Mouse (Mus musculus) gastrocnemius, postnatal 14 days (tissue): Measurements from ENCODE around the gene Cenpp. TPM values are rescaled to one million over a fixed set of nuclear protein-coding genes. Genes with fewer than 3 reads are reported as not detected.

Experiments used
- DNase-seq: peaks from one replicate; pipeline ENCODE4 v3.0.0; 2021; ENCODE audit warnings: mixed read lengths
- intact Hi-C: fragments of 180-260 bp; cut with DNase I; formaldehyde crosslinking; loops from one replicate; pipeline ENCODE4 v1.15.1; 2025; ENCODE audit warnings: low total_unique reads
- total RNA-seq, 2 experiments: library from RNA; stranded (reverse); gene quantifications; 2 replicates each; pipeline ENCODE4 v1.2.3; 2021

Gene Cenpp
- total RNA-seq, 2 experiments from 2014 or later: 1.6 to 2.1 TPM

- DNase-seq: no peak
- intact Hi-C loops: no loop called here
Observed at GRCm38 (mm10) chr13:49470806-49471205, 181.8 kb downstream of the Cenpp start.

DNA sequence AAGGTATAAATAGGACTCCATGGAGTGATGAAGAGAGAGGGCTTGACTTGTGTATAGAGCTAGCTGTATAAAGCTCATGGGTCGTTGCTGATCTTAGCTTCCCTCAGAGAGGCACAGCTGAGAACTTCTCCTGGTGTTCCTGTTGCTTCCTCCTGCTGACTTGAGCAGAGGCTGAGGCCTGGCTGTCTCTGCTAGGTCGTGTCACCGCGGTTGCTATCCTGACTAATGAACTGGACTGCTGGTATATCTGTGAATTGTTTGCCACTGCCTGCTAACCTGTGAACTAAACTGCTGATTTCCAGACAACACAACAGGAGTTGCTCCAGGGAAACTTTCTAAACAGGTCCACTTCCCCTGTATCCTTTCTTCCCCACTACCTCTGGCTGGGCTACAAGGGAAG lies 182.3 kb downstream of the Cenpp start:
- DNase-seq: no peak
- intact Hi-C loops: no loop called here

DNA sequence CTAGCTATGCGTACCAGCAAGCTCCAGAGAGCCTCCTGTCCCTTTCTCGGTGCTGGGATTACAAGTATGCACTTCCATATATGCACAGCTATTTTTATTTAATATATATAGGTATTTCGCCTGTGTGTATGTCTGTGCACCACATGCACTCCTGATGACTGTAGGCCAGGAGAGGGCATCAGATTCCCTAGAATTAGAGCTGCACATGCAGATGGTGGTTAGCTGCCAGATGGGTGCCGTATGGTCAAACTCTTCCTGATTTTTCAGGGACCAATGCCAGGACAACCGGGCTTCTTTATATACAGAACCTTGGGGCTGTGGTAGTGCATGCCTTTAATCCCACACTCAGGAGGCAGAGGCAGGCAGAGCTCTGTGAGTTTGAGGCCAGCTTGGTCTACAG lies 183.6 kb downstream of the Cenpp start:
- DNase-seq: no peak
- intact Hi-C loops: no loop called here

DNA sequence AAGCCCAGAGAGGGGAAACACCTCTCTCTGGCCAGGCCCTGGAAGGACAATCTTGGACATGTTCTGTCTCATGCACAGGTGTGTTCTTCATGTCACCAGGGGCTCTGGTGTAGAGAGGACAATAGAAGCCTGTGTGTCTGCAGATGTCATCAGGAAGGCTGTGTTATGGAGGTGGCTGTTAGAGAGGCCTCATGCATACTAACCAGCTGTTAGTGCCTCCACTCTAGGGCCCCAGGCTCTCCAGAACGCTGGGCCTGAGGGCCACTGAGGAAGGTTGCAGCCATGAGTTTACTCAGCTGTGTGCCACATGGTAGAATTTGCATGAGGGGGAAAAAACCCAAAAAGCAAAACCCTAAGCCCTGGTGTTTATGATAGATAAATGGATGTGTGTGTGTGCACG lies 185.0 kb downstream of the Cenpp start:
- intact Hi-C loops: no loop called here
- no peak for DNase-seq

DNA sequence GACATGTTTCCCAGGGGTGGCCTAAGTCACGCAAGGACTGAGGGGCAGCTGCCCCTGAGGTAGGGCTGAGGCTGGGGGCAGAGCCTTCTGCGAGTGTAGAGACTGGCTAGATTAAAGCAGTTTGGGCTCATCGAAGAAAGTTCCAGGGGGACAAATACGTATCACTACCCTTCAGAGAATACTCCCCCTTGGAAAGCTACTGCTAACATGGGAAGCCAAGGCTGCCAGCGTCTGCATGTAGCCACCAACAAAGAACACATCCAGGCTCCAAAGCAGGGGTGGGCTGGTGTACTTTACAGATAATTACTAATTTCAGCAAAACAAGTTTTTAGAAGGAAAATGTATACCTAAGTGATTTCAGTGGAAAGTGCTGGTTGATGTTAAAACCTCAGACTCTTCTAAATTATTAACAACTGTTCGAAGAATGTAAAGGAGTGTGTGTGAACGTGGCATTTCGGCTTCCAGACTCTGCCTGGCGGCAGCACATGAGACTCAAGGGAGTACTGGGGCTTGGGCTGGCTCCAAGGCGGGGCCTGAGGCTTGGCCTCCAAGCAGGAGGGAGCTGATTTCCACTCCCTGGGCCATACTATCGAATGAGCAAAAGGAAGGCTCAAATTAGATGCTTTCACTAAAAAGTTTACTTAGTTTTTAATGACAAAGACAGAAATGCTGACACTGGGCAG lies 186.1 kb downstream of the Cenpp start:
- DNase-seq: peak; percentile 88
- intact Hi-C loops: no loop called here

- no peak for DNase-seq
Observed at GRCm38 (mm10) chr13:49465875-49466274, 186.7 kb downstream of the Cenpp start.

GRCm38 (mm10) chr13:49462921-49463320 lies 189.7 kb downstream of the Cenpp start:
- no peak for DNase-seq
- intact Hi-C loops: no loop called here

More at GRCm38 (mm10) chr13:49465875-49466274, 186.7 kb downstream of the Cenpp start:
- intact Hi-C loops: no loop called here

GRCm38 (mm10) chr13:49461458-49462132 lies 191.0 kb downstream of the Cenpp start:
- intact Hi-C loops: no loop called here

GRCm38 (mm10) chr13:49460692-49461414 lies 191.7 kb downstream of the Cenpp start:
- DNase-seq: peak; percentile 57
- intact Hi-C loops: no loop called here

More at GRCm38 (mm10) chr13:49461458-49462132, 191.0 kb downstream of the Cenpp start:
- DNase-seq: no peak

DNA sequence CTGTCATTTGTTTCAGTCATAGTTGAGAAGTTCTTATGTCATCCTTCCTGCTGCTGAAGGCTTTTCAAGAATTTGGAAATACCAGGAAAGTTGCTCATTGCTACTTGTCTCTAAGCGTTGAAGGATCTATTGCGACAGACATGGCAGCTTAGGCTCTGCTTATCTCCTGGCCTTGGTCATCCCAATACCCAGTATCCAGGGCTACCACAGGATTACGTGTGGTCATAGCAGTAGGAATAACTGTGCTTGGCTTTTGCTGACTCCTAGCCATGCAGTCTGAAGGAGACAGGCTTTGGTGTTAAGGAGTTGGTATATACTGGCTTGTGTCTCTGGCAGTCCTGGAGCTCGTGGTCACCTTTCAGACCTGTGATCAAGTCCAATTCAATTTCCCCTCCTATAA lies 192.3 kb downstream of the Cenpp start:
- DNase-seq: no peak
- intact Hi-C loops: no loop called here

GRCm38 (mm10) chr13:49449318-49449749 lies 203.3 kb downstream of the Cenpp start:
- DNase-seq: peak; percentile 87

GRCm38 (mm10) chr13:49444451-49444850 lies 208.1 kb downstream of the Cenpp start:
- intact Hi-C loops: no loop called here
- DNase-seq: no peak

More at GRCm38 (mm10) chr13:49449318-49449749, 203.3 kb downstream of the Cenpp start:
- intact Hi-C loops: loop anchor here (5.0 kb wide), 1 partner anchor 198 kb away; no protein-coding TSS in a partner anchor

GRCm38 (mm10) chr13:49436170-49436569 lies 216.4 kb downstream of the Cenpp start:
- DNase-seq: no peak
- intact Hi-C loops: no loop called here

GRCm38 (mm10) chr13:49435745-49436144 lies 216.8 kb downstream of the Cenpp start:
- no peak for DNase-seq
- intact Hi-C loops: no loop called here

- DNase-seq: no peak
- intact Hi-C loops: no loop called here
Observed at GRCm38 (mm10) chr13:49433268-49434029, 219.1 kb downstream of the Cenpp start.

DNA sequence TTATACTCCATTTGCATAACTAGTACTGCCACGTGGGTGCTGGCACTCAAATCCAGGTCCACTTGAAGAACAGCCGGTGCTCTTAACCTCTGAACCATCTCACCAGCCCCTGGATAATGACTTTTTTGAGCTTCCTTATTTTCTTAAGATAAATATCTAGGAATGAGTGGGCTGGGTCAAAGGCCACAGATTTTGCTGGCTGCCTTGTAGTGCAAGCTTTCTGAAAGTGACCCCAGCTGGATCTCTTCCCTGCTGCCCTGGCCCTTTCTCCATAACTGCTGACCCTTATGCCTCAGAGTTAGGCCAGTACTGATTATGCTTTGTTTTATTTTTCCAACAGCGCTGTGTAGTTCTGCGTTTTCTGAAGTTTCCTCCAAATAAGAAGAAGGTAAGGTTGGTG lies 222.1 kb downstream of the Cenpp start:
- intact Hi-C loops: no loop called here
- DNase-seq: no peak

DNA sequence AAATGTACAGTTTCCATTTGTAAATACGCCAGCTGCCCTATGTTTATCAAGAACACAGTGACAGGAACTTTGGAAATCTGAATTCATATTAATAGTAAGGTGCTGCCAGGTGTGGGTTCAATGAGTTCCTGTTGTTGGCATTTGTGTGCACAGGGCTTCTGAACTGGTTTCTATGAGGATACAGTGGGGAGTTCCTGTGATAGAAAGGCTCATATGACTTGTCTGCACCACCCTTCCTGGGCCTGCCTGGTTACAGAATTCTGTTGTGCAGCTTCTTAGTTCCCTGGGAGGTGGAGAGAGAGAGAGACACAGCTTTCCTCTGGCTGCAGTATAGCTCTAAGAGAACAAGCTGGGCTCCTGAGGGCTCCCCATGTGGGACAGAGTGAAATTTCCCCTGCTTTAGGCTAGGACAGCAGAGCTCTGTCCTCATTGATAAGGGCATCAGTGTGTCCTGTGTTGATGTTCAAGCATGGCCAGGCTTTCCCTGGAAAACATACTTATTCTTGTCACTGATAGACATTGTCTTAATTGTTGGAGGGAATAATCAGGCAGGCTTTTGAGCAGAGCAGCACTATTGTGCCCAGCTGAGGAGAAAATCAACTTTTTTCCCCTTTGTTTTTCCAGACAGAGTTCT lies 224.4 kb downstream of the Cenpp start:
- no peak for DNase-seq
- intact Hi-C loops: no loop called here

DNA sequence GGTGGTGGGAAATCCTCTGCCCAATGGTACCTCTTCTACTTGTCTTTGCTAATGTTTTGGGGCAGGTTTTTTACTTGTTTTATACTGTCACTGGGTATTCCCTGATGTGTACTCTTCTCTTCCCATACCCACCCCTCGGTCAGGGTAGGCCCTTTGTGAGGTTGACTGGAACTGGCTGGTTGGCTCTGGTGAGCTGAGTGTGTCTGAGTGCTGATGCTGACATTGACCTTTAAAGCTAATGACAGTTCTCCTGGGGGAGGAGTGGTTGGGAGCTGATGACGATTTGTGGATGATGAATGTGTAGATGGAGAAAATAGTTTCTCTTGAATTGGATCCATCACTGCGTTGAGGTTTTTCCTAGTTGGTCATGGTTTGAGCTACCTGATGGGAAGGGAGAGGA lies 225.8 kb downstream of the Cenpp start:
- intact Hi-C loops: no loop called here

GRCm38 (mm10) chr13:49421959-49422358 lies 230.6 kb downstream of the Cenpp start:
- DNase-seq: no peak
- intact Hi-C loops: no loop called here

More for the DNA sequence above, 225.8 kb downstream of the Cenpp start:
- DNase-seq: no peak
